Mouse (Mus musculus) ovary, postnatal 10 days (tissue): ENCODE results near the gene Cachd1.

ENCODE experiments used
- DNase-seq: peaks from one replicate; pipeline ENCODE4 v3.0.0; 2022; ENCODE audit warnings: low spot score

Cachd1 gene

DNA sequence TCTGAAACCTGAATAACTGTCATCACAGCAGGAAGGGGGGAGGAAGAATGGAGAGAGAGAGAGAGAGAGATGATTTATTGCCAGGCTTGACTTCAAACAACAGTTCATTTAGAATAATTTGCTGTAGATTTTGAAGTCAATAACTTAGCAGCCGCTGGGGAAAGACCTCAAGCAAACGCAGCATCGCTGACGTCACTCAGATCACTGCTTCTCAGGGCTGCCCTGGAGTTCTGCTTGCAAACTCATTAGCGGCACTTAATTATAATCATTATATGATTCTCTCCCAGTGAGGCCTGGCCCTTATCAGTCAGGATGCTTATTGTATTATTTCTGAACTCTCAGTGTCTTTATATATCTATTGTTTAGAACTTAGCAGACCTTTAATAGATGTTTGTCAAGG, 289.9 kb downstream of the Cachd1 start:
- no peak for DNase-seq

DNA sequence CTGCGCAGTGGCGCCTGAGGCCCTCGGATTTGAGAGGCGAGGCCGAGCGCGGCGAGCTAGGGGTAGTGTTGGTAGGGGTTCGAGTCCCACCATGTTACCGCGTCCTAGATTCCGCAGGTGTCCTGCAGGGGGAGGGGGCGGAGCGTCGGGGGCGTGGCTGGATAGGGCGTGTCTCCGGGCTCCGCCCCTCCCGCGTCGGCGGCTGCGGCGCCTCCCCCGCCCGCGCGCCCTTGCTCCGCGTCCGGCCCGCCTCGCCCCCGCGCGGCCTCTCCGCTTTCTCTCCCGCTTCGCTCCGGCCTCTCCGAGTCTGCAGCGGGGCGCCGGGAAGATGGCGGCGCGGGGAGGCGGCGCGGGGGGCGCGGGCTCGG, 292.3 kb downstream of the Cachd1 start, which contains the start of gene Raver2:
Gene Raver2, plus strand, starts transcription at position 198 of the 368 bp plus-strand sequence.
- peak; percentile 15 for DNase-seq

DNA sequence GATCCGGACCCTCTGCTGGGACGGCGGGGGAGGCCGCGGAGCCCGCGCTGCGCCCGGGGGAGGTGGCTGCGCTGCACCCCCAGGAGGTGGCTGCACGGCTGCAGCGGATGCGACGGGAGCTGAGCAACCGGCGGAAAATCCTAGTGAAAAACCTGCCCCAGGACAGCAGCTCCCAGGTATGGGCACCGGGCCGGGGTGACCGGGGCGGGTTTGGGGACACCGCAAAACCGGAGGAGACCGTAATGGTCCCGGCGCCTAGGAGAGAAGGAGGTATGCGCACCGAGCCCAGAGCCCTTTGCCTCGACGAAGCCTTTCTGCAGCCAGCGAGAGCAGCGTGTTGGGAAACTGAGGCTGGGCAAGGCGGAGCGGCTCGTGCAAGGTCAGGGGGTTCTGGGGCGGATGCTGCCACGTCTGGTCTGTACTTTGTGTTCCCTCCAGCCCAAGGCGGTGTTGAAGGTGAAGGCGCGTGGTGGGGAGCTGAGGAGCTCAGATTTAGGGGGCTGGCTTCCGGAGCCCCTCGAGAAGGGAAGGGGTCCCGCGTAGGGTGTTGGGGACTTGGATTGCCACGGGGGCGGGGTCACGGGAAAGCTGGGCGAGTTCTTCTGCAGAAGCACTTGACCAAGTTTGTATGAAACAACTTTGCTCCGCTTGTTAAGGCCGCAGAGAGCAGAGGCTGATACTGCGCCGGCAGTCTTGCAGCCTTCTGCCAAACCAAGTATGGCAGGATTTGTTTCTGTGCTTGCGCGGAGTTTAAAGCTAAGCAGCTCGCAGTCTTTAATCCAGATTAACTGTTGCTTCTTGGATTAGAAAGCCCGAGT, 292.9 kb downstream of the Cachd1 start:
- DNase-seq = peak; percentile 31

DNA sequence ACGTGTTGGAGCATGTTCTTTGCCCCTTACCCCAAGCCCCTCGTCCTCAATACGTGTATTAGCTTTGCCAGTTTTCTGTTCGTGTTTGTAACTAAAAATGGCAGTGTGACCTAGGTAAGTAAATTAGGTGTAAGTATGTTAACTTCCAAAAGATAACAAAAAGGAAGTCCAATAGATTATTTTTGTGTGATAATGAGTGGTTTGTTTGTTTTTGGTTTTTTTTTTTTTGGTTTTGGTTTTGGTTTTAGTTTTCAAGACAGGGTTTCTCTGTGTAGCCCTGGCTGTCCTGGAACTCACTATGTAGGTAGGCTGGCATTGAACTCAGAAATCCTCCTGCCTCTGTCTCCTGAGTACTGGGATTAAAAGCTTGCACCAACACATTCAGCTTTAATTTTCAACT, 295.1 kb downstream of the Cachd1 start:
- DNase-seq = no peak

DNA sequence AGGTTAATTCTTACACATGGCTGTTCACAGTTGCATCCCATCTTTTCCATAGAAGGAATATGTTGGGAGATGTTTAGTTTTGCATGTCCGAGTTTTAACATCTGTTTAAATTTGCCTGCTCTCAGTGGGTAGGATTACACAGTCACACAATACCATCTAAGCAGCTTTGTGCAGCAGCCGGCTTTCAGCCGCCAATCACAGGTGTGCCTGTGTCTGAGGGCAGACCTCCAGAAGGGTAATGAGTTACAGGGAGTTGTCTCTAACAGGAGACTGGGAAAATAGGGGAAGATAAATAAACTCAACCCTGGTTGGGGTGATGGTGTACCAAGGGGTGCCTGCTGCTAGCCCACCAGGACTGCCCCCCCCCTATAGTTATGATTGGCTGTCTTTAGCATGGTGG, 299.9 kb downstream of the Cachd1 start:
- no peak for DNase-seq
